Mouse (Mus musculus) intestine, embryonic 15.5 days (tissue): ENCODE measurements at regions not wholly inside any gene's neighbourhood (a gene's known extent, or its start where the extent isn't known, plus 50 kb on each side); places are given as distances from the start of the nearest gene placed in this dataset.

Source experiments
- ATAC-seq: fragments of 200-750 bp; cut with Nextera tagmentation; 2 replicates; pipeline ENCODE4 v1.8.0; 2017; ENCODE audit warnings: moderate TSS enrichment, moderate library complexity
- H3K27ac ChIP-seq: fragments of 300-500 bp; sonication (generic); 2 replicates; pipeline ENCODE4 v1.5.1; 2015; ENCODE audit warnings: mild to moderate bottlenecking, inconsistent platforms
- H3K27me3 ChIP-seq: fragments of 300-500 bp; sonication (generic); replicated peaks from 2 replicates; pipeline ENCODE4 v1.6.1; 2015; ENCODE audit warnings: inconsistent platforms
- H3K36me3 ChIP-seq: fragments of 300-500 bp; sonication (generic); 2 replicates; pipeline ENCODE4 v1.6.1; 2015; ENCODE audit warnings: inconsistent platforms
- H3K4me1 ChIP-seq: fragments of 300-500 bp; sonication (generic); replicated peaks from 2 replicates; pipeline ENCODE4 v1.6.1; 2015; ENCODE audit warnings: inconsistent platforms
- H3K4me2 ChIP-seq: fragments of 300-500 bp; sonication (generic); replicated peaks from 2 replicates; pipeline ENCODE4 v1.6.1; 2015; ENCODE audit warnings: mild to moderate bottlenecking, inconsistent platforms
- H3K4me3 ChIP-seq: fragments of 300-500 bp; sonication (generic); replicated peaks from 2 replicates; pipeline ENCODE4 v1.5.1; 2015; ENCODE audit warnings: inconsistent platforms
- H3K9ac ChIP-seq: fragments of 300-500 bp; sonication (generic); 2 replicates; pipeline ENCODE4 v1.6.1; 2015; ENCODE audit warnings: inconsistent platforms
- H3K9me3 ChIP-seq: fragments of 300-500 bp; sonication (generic); 2 replicates; pipeline ENCODE4 v1.6.1; 2016; ENCODE audit warnings: inconsistent platforms
- WGBS: fragments of 180-500 bp; shearing (Covaris S2); methylation state at CpG from one replicate; pipeline ENCODE4 v1.1.7; 2015; 5-methylcytosine and 5-hydroxymethylcytosine counted together

- Histone ChIP-seq H3K9ac (no peak overlapping the region), H3K4me2 (no peak overlapping the region), H3K4me3 (no peak overlapping the region), H3K27ac (no peak overlapping the region), H3K4me1 (no peaks in the 10 kb centered on the region), H3K36me3 (no peaks in the 10 kb centered on the region), H3K27me3 (no peaks in the 10 kb centered on the region), H3K9me3 (no peaks in the 10 kb centered on the region)
- ATAC-seq: no peak
- 85% methylated on average over 3 of the region's 3 CpGs for WGBS
Measured at GRCm38 (mm10) chr17:84869074-84869722, 78.6 kb upstream of the Lrpprc start.

DNA sequence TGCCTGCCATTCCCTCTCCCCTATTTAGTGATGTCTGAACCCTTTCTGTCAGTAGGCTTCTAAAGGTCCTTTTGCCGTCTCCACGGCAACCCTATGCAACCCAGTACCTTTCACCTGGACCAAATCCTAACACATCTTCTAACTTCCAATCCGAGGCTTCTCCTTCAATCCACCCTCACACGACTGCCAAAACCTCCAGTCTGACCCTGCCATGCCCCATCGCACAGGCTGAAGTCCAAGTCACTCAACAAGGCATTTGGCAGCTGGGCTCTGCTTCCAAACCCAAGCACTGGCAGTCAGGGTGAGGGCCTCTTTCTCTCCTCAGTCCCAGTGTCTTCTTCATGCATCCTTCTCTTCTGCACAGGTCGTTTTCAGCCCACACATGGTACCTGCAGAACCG is 83.0 kb upstream of the Lrpprc start:
- Histone ChIP-seq H3K4me1 (no peaks in the 10 kb centered on the region), H3K36me3 (no peaks in the 10 kb centered on the region), H3K9ac (no peak overlapping the region), H3K9me3 (no peaks in the 10 kb centered on the region), H3K4me2 (no peak overlapping the region), H3K4me3 (no peak overlapping the region), H3K27ac (no peak overlapping the region), H3K27me3 (no peaks in the 10 kb centered on the region)
- no peak for ATAC-seq
- WGBS: 85% methylated on average over 7 of the region's 7 CpGs

- H3K27ac ChIP-seq: no peak overlapping the region
- H3K36me3 ChIP-seq: no peaks in the 10 kb centered on the region
- H3K4me1 ChIP-seq: no peaks in the 10 kb centered on the region
- H3K4me2 ChIP-seq: no peak overlapping the region
- peak; percentile 48; the same call in 1 of the 2 replicates for ATAC-seq
- no peaks in the 10 kb centered on the region for H3K27me3 ChIP-seq
- no peak overlapping the region for H3K9ac ChIP-seq
- 65% methylated on average over 6 of the region's 6 CpGs for WGBS
- no peak overlapping the region for H3K4me3 ChIP-seq
- no peaks in the 10 kb centered on the region for H3K9me3 ChIP-seq
Measured at GRCm38 (mm10) chr17:84874494-84874893, 82.0 kb upstream of the Ppm1b start.

GRCm38 (mm10) chr17:84875031-84875430 is 81.5 kb upstream of the Ppm1b start:
- Histone ChIP-seq H3K4me2 (no peak overlapping the region), H3K4me3 (no peak overlapping the region), H3K9me3 (no peaks in the 10 kb centered on the region), H3K27ac (no peak overlapping the region), H3K9ac (no peak overlapping the region), H3K4me1 (no peaks in the 10 kb centered on the region), H3K36me3 (no peaks in the 10 kb centered on the region), H3K27me3 (no peaks in the 10 kb centered on the region)
- no peak for ATAC-seq
- 63% methylated on average over 6 of the region's 6 CpGs for WGBS

DNA sequence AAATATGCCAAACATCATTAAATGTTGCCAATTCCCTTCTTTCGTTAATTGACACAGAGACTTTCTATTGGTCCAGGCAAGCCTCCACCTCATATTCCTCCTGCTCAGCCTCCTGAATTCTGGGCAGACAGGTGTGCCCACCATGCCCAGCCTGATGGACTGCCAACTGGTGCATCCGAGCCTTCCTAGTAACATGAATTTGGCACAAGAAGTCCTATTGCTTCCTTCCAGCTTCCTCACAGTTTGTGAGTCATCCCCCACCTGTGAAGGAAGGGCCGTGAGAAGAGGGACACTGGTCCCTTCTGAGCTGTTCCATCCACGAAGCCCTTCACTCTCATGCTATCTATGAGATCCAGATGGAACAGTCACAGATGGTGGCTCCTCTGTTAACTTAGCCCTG is 80.5 kb upstream of the Ppm1b start:
- Histone ChIP-seq H3K9ac (no peak overlapping the region), H3K4me2 (no peak overlapping the region), H3K36me3 (no peaks in the 10 kb centered on the region), H3K4me1 (no peaks in the 10 kb centered on the region), H3K27me3 (no peaks in the 10 kb centered on the region), H3K9me3 (no peaks in the 10 kb centered on the region), H3K4me3 (no peak overlapping the region), H3K27ac (no peak overlapping the region)
- no peak for ATAC-seq
- 89% methylated on average over 4 of the region's 4 CpGs for WGBS

DNA sequence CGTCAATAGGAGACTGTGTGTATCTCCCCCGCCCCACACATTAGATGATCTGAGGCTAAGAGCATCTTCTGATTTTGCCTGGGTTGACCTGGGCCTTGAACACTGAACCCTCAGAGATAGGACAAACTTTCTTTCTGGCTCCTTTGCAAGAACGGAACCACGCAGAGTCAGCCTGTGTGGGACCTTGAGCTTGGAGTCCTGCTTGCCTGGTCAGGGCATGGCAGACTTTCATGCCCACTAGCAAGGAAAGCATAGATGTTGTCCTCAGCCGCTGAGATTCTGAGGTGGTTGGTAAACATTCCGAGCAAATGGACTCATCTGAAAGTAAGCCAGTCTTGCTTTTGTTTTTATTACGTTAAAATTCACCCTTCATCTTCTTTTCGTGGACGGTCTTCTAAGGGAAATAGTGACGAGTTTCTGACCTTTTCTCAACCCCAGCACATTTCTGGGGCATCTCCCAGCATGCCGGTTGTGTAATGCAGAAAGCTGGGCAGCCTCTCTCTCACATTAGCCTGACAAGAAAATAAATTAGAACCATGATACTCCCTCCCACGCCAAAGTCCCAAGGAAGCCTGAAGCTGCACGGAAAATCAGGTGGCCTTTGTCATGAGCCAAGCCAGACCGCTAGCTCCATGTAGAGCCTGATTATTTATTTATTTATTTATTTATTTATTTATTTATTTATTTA is 79.2 kb upstream of the Ppm1b start:
- Histone ChIP-seq H3K36me3 (no peaks in the 10 kb centered on the region), H3K9me3 (no peaks in the 10 kb centered on the region), H3K27me3 (no peaks in the 10 kb centered on the region), H3K4me3 (no peak overlapping the region), H3K4me2 (no peak overlapping the region), H3K9ac (no peak overlapping the region), H3K27ac (no peak overlapping the region), H3K4me1 (no peaks in the 10 kb centered on the region)
- ATAC-seq: no peak
- WGBS: 69% methylated on average over 14 of the region's 14 CpGs

DNA sequence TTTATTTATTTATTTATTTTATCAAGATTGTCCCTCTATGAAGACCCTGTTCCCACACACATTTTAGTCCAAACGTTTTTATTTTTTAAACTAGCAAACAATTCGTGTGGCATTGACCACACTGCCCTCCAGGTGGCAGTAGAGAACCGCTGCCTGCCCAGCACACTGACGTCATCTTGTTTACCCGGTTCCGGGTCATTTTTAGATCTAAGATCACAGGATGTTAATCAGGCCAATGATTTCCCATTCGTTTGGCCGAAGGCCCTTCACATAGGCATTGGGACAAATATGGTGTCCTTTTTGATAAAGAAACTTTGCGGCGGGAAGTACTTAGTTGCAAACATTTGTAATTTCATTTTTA is 78.7 kb upstream of the Ppm1b start:
- H3K9ac ChIP-seq: no peak overlapping the region
- 21% methylated on average over 10 of the region's 10 CpGs for WGBS
- peak; percentile 17; the same call in 1 of the 2 replicates for ATAC-seq
- H3K9me3 ChIP-seq: no peaks in the 10 kb centered on the region
- no peak overlapping the region for H3K27ac ChIP-seq
- 0 out of 2 replicates have a peak overlapping the region, but pooled peaks have one; percentile 4 for H3K4me3 ChIP-seq
- H3K27me3 ChIP-seq: no peaks in the 10 kb centered on the region
- H3K4me1 ChIP-seq: no peaks in the 10 kb centered on the region
- H3K4me2 ChIP-seq: peak overlapping the region; percentile 35
- no peaks in the 10 kb centered on the region for H3K36me3 ChIP-seq

DNA sequence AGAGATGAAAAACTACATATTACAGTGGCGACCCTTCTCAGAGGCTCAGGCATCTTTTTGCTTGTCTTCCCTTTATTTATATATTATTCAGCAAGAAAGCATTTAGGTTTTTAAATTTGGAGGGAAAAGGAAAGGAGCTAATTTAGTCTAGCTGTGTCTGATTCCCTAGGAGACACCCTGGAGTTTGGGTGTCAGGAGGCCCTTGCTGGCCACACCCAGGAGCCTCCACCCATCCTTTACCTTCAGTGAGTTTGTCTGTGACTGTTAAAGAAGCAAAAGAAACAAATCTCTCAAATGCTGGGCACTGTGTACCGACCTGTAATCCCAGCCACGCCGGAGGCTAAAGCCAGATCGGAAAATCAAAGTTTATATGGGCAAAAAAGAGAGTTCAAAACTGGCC is 78.2 kb upstream of the Ppm1b start:
- H3K4me3 ChIP-seq: no peak overlapping the region
- no peaks in the 10 kb centered on the region for H3K9me3 ChIP-seq
- H3K4me1 ChIP-seq: no peaks in the 10 kb centered on the region
- H3K36me3 ChIP-seq: no peaks in the 10 kb centered on the region
- WGBS: 82% methylated on average over 5 of the region's 5 CpGs
- no peak overlapping the region for H3K9ac ChIP-seq
- peak overlapping the region; percentile 59 for H3K27ac ChIP-seq
- no peak; the same call in 1 of the 2 replicates for ATAC-seq
- no peaks in the 10 kb centered on the region for H3K27me3 ChIP-seq
- H3K4me2 ChIP-seq: peak overlapping the region; percentile 12; the same call in 1 of the 2 replicates

DNA sequence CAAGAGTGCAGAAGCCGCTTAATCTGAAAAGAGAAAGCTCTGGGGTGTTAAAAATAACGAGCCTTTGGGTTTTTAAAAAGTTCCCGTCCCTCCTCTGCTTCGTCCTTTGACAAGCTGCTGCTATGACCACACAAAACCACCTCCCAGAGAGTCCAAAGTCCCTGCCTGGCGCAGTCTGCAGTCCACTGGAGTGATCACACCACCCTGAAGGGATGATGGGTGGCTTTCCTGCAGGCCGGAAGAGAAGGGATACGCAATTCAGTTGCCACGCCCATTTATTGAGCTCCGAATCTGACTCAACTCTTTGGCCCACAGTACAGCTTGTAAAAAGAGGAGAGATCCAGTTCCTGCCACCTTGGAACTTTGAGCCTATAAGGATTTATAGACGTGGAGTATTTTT is 77.4 kb upstream of the Ppm1b start:
- ATAC-seq: peak; percentile 95
- H3K4me2 ChIP-seq: peak overlapping the region; percentile 12; the same call in 1 of the 2 replicates

DNA sequence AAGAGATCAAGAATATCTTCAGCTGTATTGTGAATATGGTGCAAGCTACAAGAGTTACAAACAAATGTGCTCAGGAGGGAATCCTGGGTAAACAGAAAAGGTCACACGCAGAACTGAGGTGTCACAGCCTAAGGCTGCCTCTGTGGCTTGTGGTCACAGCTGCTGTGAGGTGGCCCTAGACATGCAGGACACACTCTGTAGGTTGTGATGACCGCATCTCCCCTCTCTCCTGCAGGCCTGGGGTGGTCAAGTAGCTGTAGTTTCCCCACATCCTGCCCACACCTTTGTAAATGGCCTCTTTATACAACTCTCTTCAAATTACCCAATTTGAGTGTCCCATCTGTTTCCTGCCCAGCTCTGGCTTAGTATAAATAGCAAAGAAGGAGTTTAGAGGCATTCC is 75.6 kb upstream of the Ppm1b start:
- Histone ChIP-seq H3K27me3 (no peaks in the 10 kb centered on the region), H3K27ac (no peak overlapping the region), H3K4me3 (no peak overlapping the region), H3K9ac (no peak overlapping the region), H3K9me3 (no peaks in the 10 kb centered on the region), H3K36me3 (no peaks in the 10 kb centered on the region), H3K4me2 (no peak overlapping the region), H3K4me1 (no peaks in the 10 kb centered on the region)
- WGBS: 73% methylated on average over 2 of the region's 2 CpGs
- no peak for ATAC-seq

More for the DNA sequence above, 77.4 kb upstream of the Ppm1b start:
- no peak overlapping the region for H3K4me3 ChIP-seq
- H3K36me3 ChIP-seq: no peaks in the 10 kb centered on the region
- no peaks in the 10 kb centered on the region for H3K27me3 ChIP-seq
- 51% methylated on average over 10 of the region's 10 CpGs for WGBS
- H3K27ac ChIP-seq: peak overlapping the region; percentile 68
- no peaks in the 10 kb centered on the region for H3K4me1 ChIP-seq
- no peak overlapping the region for H3K9ac ChIP-seq
- no peaks in the 10 kb centered on the region for H3K9me3 ChIP-seq

- WGBS: 89% methylated on average over 5 of the region's 5 CpGs
- Histone ChIP-seq H3K36me3 (no peaks in the 10 kb centered on the region), H3K9ac (no peak overlapping the region), H3K27me3 (no peaks in the 10 kb centered on the region), H3K27ac (no peak overlapping the region), H3K9me3 (no peaks in the 10 kb centered on the region), H3K4me1 (no peaks in the 10 kb centered on the region), H3K4me2 (no peak overlapping the region), H3K4me3 (no peak overlapping the region)
- no peak for ATAC-seq
Measured at GRCm38 (mm10) chr17:84888525-84888924, 68.0 kb upstream of the Ppm1b start.

- H3K4me1 ChIP-seq: no peaks in the 10 kb centered on the region
- no peak overlapping the region for H3K4me2 ChIP-seq
- no peaks in the 10 kb centered on the region for H3K36me3 ChIP-seq
- no peaks in the 10 kb centered on the region for H3K27me3 ChIP-seq
- no peak for ATAC-seq
- no peaks in the 10 kb centered on the region for H3K9me3 ChIP-seq
- 75% methylated on average over 12 of the region's 12 CpGs for WGBS
- no peak overlapping the region for H3K9ac ChIP-seq
- no peak overlapping the region for H3K4me3 ChIP-seq
- H3K27ac ChIP-seq: no peak overlapping the region
Measured at GRCm38 (mm10) chr17:84890871-84891599, 65.5 kb upstream of the Ppm1b start.
